Mouse (Mus musculus) heart, postnatal 25 days (tissue): Measurements from ENCODE around the gene Crhr2. TPM values are rescaled to one million over a fixed set of nuclear protein-coding genes. Genes with fewer than 3 reads are reported as not detected.

Experiments
- DNase-seq: peaks from one replicate; pipeline ENCODE4 v3.0.0; 2022; ENCODE audit warnings: low spot score
- intact Hi-C: fragments of 180-260 bp; cut with DNase I; formaldehyde crosslinking; loops from one replicate; pipeline ENCODE4 v1.15.1; 2025
- total RNA-seq, 2 experiments: library from RNA; stranded (reverse); gene quantifications; 2 replicates each; pipeline ENCODE4 v1.2.3; 2021

The Crhr2 gene
- total RNA-seq, result 10 to 100 TPM; 20.3 to 20.5 TPM

DNA sequence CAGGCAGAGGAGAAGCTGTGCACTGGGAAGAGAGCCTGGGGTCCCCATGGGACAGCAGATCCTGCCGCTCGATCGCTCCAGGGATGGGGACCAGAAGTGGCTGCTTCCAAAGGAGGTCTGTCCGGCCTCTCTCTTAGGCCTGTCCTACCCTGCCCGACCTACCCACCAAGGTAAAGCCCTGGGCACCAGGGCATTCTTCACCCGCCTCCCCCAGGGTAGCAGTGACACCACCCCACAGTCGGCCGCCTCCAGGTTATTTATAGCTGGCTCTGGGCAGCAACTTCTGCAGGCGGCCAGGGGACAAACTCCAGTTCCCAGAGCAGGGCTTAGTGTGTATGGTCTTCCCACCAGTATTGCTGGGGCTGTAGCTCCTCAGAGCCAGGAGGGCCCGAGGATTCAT lies at the start of gene Crhr2:
TSS of gene Crhr2 (minus strand) at position 223 of the 400 bp plus-strand sequence.
- intact Hi-C loops, result no loop called here
- DNase-seq, result no peak

DNA sequence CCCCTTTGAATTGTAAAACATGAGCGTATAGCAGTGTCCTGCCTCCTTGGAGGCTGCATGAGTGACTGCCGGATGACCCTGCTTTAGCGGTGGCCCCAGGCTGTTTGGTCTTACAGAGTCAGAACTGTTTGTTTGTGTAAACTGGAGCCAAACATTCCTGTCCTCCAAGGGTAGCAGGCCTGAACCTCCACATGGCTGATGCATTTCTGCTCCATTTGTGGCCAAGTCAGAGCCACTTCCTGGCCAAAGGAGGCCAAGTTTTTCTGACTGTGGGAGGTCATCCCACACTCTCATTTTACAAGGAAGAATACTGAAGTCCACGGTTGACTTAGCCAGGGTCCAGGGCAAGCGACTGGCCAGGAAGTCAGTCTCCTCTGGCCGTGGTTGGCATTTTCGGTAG lies 46.7 kb upstream of the Crhr2 start:
- intact Hi-C loops, result no loop called here
- DNase-seq, result peak; percentile 21

DNA sequence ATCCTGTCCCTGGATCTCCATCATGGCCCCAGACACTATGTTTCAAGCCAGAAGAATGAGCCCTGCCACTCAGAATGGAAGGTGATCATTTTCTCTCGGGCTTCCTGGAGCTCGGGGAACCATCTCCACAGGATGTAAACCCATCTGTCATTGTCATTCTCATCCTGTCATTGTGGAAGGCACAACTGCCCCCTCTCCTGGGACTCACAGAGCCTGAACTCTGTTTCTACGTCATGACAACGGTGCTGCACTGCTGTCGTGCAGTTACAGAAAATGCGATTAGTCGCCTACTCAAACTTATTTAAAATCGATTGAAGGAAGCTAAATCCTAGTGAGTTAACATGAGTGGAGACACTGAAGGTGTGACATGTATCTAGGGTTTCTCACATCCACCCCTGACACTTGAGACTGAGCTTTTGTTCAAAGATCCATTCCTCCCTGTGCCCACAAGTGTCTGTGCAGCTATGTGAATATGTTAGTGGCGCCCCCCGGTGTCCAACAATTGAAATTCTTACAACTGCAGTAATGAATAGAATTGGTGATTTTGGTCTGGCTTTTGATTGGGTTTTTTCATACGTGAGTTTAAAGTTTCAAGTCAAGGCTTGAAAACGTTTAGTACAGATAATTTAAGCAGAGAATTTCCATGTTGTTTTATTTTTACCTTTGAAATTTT lies 44.4 kb upstream of the Crhr2 start:
- no peak for DNase-seq
- intact Hi-C loops, result no loop called here

DNA sequence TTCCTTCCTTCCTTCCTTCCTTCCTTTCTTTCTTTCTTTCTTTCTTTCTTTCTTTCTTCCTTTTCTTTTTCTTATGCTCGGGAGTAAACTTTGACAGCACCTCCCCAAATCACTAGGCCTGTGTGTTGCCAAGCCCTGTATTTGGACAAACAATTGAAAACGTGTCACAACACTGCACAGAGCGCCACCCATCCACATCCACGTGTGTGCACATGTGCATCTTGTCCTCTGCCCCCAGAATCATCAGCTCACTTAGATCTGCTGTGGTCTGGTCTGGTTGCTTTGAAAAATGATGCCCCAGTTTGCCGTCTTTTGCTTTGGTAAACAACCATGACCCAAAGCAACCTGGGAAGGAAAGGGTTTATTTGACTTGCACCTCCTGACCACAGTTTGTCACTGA lies 43.1 kb upstream of the Crhr2 start:
- intact Hi-C loops, result no loop called here

DNA sequence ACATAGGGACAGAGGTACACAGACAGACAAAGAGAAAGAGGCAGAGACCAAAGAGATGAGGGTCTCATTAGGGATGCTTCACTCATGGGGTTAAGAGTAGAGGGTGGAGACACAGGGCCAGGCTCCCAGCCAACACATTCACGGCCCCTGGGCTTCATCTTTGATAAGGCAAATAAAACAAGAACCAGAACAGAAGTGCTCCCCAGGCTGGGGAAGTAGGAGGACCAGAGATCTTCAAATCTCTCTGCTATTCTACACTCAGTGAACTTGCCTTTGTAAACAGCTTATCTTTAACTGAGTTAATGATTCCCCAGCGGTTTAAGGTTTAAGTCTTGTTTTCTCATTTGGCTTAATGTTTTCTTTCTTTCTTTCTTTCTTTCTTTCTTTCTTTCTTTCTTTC lies 42.6 kb upstream of the Crhr2 start:
- intact Hi-C loops, result no loop called here
- DNase-seq, result no peak

More for the DNA sequence above, 43.1 kb upstream of the Crhr2 start:
- peak; percentile 35 for DNase-seq

DNA sequence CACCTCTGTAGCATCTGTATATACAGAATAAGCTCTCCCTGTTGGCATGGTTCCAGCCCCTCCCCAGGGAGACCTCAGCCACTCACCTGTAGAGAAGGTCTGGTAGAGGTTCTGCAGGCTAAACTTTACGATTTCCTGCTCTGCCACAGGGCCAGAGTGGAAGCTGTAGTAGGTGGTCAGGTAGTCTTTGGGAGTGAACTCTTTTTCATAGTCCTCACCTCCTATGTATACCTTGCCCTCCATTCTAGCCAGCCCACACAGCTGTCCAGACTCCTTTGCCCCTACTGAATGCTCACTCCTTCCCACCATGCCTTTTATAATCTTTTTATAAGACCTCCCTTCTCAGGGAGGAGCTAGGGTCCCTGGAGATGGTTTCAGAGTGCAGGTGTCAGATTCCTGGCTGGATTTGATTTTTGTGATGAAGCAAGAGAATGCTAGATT lies 41.9 kb upstream of the Crhr2 start, which contains the start of gene Inmt:
TSS of gene Inmt (minus strand) at position 303 of the 441 bp plus-strand sequence.
- intact Hi-C loops, result loop anchor here (5.0 kb wide), 1 partner anchor 362 kb away; no protein-coding TSS in a partner anchor
- no peak for DNase-seq

DNA sequence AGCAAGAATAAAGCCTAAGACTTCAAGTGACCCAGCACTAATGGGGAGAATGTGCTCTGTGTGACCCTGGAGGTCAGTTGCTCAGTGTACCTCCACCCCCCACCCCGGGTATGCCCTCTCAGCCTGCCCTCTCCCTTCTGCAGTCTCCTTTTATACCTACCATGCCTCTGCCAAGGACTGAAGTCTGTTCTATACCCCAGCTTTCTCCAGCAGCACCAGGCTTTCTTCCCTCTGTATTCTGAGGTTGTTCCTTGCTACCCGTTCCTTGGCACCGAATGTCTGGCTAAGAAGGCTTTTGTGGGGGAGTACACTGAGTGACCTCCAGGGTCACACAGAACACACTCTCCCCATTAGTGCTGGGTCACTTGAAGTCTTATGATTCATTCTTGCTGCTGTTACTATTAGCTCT lies 41.1 kb upstream of the Crhr2 start:
- no peak for DNase-seq
- intact Hi-C loops, result loop anchor here (5.0 kb wide), 1 partner anchor 362 kb away; no protein-coding TSS in a partner anchor

DNA sequence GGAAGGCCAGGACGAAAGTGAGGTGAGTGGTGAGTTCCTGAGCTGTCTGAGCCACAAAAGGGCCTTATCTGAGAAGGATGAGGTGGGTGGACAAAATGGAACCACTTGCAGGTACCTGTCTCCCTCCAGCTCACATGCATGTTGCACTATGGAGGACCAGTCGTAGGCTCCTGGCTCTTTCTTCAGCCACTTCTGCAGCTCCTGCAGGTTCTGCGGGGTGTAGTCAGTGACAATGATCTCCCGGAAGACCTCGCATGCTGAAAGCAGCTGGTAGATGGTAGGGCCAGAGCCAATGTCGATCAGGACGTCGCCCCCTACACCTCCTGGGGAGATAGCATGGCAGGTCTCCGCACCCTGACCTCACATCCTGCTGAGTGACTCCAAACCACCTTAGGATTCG lies 40.4 kb upstream of the Crhr2 start:
- intact Hi-C loops, result loop anchor here (5.0 kb wide), 1 partner anchor 361 kb away; no protein-coding TSS in a partner anchor
- DNase-seq, result no peak

DNA sequence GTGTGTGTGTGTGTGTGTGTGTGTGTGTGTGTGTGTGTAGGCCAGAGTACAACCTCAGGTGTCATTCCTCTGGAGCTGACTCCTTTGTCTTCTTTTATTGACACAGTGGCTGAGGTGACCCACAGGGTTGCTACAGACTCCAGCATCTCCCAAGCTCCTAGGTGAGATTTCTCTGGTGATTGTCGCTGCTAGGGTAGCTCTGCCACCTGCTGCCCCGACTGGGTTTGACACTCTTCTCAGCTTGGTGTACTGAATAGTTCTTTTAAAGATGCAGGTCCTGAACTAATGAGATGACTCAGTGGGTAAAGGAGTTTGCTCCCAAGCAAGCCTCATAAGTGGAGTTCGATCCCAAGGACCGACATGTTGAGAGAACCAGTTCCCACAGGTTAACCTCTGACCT lies 38.8 kb upstream of the Crhr2 start:
- intact Hi-C loops, result loop anchor here (5.0 kb wide), 1 partner anchor 359 kb away; no protein-coding TSS in a partner anchor
- DNase-seq, result no peak

DNA sequence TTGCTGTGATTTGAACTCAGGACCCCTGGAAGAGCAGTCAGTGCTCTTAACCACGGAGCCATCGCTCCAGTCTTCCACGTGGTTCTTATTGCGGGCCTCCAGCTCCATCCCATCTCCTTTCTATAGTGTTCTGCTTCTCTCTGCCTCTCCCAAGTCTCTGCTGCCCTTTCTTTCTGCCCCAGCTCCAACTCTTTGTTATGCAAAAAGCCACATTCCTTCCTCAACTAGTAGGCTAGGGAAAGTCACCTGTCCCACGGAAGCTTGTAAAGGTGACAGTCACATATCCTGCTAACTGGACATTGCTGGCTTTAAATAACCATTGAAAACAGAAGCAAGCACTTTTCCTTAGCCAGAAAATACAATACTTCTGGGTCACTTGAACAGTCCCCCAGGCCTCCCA lies 37.0 kb upstream of the Crhr2 start:
- no peak for DNase-seq
- intact Hi-C loops, result loop anchor here (5.0 to 10.0 kb wide), 5 partner anchors 78 to 585 kb away; no protein-coding TSS in a partner anchor

DNA sequence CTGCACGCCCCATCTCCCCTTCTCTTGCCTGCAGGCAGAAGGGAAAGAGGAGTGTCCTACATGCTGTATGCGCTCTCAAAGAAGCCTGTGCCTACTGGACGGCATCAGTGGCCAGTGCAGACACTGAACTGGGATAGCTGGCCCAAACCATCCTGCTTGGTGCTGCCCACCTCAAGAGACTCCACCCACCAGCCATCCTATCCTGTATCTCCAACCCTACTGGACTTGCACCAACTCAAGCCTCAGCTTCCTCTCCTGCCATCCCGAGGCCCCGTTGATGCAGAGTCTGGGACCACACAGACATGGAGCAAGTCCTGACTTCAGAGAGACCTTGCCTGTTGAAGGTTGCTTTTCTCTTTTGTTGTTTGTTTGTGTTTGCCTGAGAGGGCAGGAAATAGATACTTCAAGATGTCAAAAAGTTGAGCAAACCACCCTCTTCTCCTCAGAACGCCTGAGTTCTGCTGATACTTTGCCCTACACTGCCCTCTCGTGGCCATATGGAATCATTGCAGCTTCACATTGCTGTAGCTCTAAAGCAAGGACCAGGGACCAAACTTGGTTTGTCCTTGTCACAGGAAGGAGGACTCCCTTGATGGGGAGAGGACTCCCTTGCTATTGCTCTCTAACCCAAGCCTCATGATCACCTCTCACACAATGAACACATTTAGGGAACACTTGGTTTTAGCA lies 34.1 kb upstream of the Crhr2 start:
- DNase-seq, result peak; percentile 46
- intact Hi-C loops, result loop anchor here (1.0 to 10.0 kb wide), 6 partner anchors 75 to 582 kb away; no protein-coding TSS in a partner anchor

DNA sequence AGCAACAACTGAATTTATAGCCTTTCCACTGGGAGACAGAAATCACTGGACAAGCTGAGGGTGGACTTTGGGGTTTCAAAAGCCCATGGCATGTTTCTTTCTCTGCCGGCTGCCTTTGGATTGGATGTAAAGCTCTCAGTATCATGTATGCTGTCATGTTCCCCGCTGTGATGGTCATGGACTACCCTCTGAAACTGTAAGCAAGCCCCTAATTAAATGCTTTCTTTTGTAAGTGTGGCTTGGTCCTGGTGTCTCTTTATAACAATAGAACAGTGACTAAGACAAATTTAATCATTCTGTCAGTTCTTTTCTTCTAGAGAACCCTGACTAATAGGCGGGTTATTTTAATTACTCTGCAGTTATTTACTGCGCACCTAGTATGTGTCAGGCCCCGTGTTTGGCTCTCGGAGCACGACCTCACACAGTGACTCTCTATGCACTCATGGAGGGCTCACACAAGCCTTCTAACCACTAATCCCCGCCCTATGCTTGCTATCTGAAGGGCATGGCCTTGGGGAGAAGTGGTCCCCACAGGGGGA lies 30.3 kb upstream of the Crhr2 start:
- intact Hi-C loops, result loop anchor here (10.0 kb wide), 1 partner anchor 578 kb away; no protein-coding TSS in a partner anchor

DNA sequence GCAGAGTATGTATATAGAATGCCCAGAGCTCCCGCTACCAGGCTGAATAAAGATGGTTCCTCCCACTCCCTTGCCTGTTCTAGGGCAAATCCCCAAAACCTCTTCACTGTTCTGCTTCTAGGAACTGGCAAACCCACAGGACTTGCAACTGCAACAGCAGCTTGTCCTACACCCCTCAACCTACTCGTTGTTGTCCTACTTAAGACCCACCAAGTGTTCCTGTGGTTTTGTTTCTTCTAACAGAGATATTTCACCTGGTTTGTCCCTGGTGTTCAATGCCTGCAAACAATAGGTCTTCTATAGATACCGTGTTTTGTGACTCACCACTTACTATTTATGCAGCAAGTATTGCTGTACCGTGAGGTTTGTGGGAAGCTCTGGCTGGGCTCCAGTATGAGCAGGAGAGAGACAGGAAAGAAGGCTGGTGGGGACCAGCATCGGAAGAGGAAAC lies 28.5 kb upstream of the Crhr2 start:
- DNase-seq, result no peak
- intact Hi-C loops, result loop anchor here (10.0 kb wide), 1 partner anchor 577 kb away; no protein-coding TSS in a partner anchor

More for the DNA sequence above, 30.3 kb upstream of the Crhr2 start:
- no peak for DNase-seq

DNA sequence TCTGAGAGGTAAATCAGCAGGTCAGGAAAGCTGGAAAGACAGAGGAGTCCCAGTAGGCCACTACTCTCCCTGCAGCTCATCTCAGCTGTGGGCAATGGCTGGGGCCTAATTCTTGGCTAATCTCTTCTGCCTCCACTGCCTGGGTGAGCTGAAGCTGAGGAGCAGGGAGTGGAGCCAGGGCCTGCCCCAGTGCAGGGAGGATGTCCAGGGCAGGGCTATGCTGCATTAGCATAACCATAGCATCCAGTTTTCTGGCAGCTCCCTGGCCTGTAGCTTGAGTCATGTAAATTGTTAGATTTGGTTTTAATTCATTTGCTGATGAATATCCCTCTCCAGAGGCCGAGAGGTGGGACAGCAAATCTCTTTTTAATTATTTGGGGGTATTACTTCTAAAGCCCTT lies 26.4 kb upstream of the Crhr2 start:
- no peak for DNase-seq
- intact Hi-C loops, result no loop called here

DNA sequence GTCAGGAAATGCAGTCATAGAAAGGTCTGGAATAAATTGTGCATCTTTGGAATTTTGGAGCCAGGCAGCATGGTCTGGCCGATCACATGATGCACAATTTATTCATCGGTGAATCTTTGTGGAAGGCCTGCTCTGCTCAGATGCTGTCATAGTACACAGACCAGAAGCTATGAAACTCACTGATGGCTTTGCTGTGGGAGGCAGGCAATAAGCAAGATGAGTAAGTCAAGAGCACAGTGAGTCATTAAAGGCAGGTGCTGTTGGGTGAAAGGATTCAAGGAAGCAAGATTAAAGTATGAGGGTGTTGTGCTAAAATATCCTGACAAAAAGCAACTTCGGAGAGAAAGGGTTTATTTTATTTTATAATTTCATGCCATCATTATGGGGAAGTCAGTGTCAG lies 19.4 kb upstream of the Crhr2 start:
- no peak for DNase-seq
- intact Hi-C loops, result no loop called here

DNA sequence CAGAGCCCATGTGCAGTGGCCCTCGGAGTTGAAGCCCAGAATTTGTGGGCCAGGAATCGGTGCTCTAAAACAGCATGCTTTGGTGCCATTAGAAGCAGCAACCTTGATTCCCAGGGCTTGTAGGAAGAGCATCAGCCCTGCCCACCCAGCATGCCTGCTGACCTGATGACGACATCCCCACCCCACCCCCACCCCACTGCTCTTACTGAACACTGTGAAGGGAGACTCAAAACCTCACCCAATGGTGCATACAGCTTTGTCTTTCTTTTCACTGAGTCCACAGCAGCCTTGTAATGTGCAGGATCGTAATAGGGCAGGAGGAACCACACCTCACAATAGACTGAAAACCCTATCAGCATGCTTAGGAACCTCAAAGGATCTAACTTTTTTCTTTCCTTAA lies 13.3 kb upstream of the Crhr2 start:
- no peak for DNase-seq
- intact Hi-C loops, result no loop called here

DNA sequence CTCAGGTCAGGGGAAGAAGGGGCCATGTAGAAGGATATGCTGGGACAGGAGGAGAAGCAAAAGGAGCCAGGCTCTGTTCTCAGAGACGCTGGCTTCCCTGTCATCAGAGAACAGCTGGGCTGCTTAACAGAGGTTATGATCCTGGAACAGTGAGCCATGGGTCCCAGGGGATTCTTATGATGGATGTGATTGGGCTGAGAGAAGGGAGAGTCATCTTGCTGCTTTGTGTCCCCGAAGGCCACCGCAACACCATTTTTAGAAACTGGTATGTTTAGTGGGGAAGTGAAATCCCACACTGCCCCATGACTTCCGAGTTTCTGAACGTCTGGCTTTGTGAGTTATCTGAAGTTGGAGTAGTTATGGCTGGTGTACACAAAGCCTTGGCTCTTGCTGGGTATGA lies 12.5 kb upstream of the Crhr2 start:
- intact Hi-C loops, result no loop called here
- peak; percentile 21 for DNase-seq

DNA sequence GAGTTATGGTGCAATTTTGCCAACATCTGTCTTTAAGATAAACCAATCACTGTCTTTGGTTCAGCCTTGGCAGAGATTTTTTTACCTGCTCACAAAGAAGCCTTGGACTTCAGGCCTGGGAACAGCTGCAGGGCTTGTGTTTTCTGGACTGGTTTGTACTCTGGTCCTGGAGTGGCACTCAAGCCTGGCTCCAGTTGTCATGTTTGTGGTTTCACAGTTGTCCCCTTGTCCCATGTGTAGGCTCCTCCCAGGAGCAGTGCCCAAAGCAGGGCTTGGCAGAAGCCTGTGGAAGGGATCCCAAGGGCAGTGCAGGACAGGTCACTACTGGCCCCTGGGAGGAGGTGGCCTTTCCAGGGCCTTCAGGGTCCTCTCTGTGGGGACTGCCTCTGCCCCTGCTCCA lies 5.5 kb upstream of the Crhr2 start:
- DNase-seq, result no peak
- intact Hi-C loops, result no loop called here

DNA sequence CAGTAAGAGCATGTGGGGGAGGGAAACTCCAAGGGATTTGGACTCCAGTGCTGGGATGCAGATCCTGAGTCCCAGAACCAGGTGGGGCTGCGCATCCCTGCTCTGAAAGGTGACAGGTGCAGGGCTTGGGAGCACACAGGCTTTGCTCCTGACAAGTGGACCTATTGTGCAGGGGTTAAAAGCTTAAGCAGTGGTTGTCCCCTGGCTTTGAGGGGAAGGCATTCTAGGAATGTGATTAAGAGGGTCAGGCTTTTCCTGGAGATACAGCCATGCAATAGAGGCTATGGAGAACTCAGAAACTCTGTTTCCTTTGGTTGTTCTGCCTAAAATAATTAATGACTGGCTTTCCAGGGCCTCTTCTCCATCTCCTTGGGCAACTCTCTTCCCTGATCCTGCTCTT lies 609 bp upstream of the Crhr2 start:
- DNase-seq, result no peak
- intact Hi-C loops, result no loop called here

DNA sequence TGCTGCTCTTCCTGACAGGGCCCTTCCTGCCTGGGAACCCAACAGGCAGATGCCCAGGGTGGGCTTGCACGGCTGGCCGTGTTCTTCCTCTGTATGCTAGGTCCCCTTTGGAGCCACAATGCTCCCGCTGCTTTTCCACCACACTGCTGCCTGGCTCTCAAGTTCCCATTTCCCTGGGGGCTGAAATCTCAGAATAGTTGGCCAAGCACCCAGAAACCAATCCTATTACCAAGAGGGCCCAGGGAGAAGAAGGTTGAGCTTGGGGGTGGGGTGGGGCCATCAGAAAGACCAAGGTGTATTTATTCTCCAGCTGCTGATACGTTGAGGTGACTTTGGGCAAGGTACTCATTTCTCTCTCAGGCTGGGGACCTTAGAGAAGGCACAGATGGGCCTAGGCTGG lies 1.5 kb downstream of the Crhr2 start:
- intact Hi-C loops, result no loop called here
- DNase-seq, result no peak

DNA sequence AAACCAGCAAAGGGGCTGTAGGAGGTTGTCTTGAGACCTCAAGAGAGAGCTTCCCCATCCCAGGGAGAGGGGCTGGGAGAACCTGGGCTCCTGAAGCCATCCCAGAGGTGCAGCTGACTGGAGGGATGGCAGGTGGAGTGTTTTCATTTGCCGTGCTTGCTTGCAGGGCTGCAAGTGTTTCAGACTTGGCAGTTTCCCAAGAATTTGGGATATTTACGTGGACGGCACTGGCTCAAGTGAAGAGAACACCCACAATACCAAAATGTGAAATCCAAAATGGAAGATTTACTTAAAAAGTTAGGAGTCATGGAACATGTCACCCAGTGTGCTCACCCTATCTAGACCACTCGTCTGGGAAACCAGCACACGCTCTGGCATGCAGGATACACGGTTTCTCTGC lies 2.2 kb downstream of the Crhr2 start:
- DNase-seq, result no peak
- intact Hi-C loops, result no loop called here
